Mouse (Mus musculus) gastrocnemius, postnatal 36 days (tissue): ENCODE data around the gene Zfp346. TPM values are rescaled to one million over a fixed set of nuclear protein-coding genes. Genes with fewer than 3 reads are reported as not detected.

Experiments
- DNase-seq, 2 experiments: peaks; one replicate each; pipeline ENCODE4 v3.0.0; 2022
- intact Hi-C: fragments of 180-260 bp; cut with DNase I; formaldehyde crosslinking; loops from one replicate; pipeline ENCODE4 v1.15.1; 2025
- total RNA-seq, 2 experiments: library from RNA; stranded (reverse); gene quantifications; 2 replicates each; pipeline ENCODE4 v1.2.3; 2021

The Zfp346 gene
- total RNA-seq, 2 experiments from 2014 or later = 10.1 to 11.8 TPM

DNA sequence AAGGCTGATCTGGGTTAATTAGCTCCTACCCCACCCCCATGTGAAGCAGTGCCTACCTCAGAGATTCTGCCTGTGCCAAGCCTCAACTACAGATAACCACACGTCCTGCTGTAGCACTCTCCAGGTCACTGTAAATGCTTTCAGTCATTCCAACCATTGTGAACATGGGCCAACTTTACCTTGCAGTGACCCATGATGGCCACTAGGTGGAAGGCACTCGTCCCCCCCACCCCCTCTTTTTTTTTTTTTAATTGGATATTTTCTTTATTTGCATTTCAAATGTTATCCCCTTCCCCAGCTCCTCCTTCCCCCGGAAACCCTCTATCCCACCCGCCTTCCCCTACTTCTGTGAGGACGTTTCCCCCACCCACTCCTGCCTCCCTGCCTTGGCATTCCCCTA is 30.3 kb downstream of the Zfp346 start:
- DNase-seq = no peak
- intact Hi-C loops = loop anchor here (2.0 kb wide), 1 partner anchor 43 kb away; no protein-coding TSS in a partner anchor

DNA sequence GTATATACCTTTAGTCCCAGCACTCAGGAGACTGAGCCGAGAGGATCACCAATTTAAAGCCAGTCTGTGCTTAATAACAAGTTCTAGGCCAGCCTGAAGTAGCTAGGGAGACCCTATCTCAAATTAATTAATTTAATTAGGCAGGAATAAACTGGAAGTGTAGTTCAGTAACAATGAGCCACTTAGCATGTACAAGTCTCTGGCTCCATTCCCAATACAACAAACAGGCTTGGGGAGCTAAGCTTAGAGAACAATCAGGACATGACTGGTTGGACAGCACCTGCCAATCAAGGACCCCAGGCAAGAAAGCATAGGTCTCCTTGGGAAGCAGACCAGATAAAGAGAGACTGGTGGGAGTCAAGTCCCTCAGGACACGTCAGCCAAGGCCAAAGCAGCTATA is 35.2 kb downstream of the Zfp346 start:
- no peak for DNase-seq
- intact Hi-C loops = no loop called here

- DNase-seq = no peak
- intact Hi-C loops = no loop called here
Measured at GRCm38 (mm10) chr13:55152621-55153415, 47.7 kb downstream of the Zfp346 start, which contains the start of gene Fgfr4. TSS of gene Fgfr4 (plus strand) at chr13:55152640.

DNA sequence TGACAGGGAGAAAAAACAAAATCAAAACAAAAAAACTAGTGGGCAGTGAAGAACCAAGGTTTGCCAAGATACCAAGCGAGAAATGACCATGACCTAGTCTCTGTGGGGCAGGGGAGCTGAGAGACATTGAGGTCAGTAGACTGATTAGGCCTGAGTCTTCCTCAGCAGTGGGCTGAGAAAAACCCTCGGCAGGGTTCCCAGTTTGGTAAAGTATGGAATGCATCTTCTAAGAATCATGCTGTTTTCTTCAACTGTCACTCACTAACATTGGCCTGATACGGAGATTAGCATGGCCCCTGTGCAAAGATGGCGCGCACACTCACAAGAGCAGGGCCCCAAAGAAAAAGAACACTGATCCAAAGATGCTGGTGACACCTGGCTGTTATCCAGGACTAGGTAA is 48.8 kb downstream of the Zfp346 start:
- DNase-seq = no peak

DNA sequence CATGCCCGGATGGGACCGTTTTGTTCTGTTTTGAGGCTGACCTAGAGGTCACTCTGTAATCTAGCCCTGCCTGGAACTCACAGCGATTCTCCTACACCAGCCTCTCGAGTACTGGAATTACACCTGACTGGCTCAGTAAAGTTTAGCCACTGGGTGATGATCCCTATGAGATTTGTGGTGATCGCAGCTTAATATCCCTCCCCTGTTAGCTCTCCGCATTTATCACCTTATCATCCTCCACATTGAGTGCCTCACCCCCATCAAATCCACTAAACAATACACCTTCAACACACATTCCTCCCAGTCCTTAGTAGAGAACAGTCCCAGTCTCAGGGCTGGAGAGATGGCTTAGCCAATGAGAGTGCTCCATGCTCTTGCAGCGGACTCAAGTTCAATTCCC is 57.3 kb downstream of the Zfp346 start:
- intact Hi-C loops = no loop called here
- DNase-seq = no peak

More for the DNA sequence above, 48.8 kb downstream of the Zfp346 start:
- intact Hi-C loops = no loop called here

GRCm38 (mm10) chr13:55163553-55163952 is 58.4 kb downstream of the Zfp346 start:
- intact Hi-C loops = no loop called here
- no peak for DNase-seq

- DNase-seq = no peak
- intact Hi-C loops = loop anchor here (5.0 kb wide), 1 partner anchor 59 kb away; the partner anchor contains the start of gene Zfp346
Measured at GRCm38 (mm10) chr13:55165831-55166339, 60.8 kb downstream of the Zfp346 start.

GRCm38 (mm10) chr13:55166806-55167725 is 62.0 kb downstream of the Zfp346 start:
- intact Hi-C loops = loop anchor here (5.0 kb wide), 1 partner anchor 60 kb away; the partner anchor contains the start of gene Zfp346
- DNase-seq = no peak

- intact Hi-C loops = loop anchor here (5.0 kb wide), 1 partner anchor 60 kb away; the partner anchor contains the start of gene Zfp346
Measured at GRCm38 (mm10) chr13:55167798-55168197, 62.7 kb downstream of the Zfp346 start.

GRCm38 (mm10) chr13:55168255-55168654 is 63.1 kb downstream of the Zfp346 start:
- intact Hi-C loops = loop anchor here (5.0 kb wide), 1 partner anchor 61 kb away; the partner anchor contains the start of gene Zfp346
- DNase-seq = no peak

More at GRCm38 (mm10) chr13:55167798-55168197, 62.7 kb downstream of the Zfp346 start:
- DNase-seq = no peak

DNA sequence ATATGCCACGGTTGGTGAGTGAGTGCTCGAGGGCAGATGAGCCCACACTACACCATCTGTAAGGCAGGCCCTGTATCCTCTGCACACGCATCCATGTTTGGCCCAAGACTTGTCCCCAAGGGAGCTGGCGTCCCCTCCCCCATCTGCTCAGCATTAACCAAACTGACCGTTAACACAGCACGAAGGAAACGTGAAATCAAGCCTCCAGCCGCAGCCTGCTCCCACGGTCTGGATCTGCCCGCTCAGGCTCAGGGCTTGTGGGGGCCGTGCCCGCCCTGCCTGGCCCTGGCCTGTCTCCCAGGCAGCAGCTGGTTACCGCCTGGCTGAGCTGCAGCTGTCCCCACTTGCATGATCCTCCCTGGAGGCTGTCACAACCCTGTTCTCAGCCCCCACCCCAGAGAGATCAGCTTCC is 63.9 kb downstream of the Zfp346 start:
- DNase-seq = peak; percentile 63 to 68
- intact Hi-C loops = loop anchor here (5.0 kb wide), 1 partner anchor 62 kb away; the partner anchor contains the start of gene Zfp346

- DNase-seq = peak; percentile 58 to 68
- intact Hi-C loops = no loop called here
Measured at GRCm38 (mm10) chr13:55171517-55172335, 66.6 kb downstream of the Zfp346 start.

- no peak for DNase-seq
- intact Hi-C loops = no loop called here
Measured at GRCm38 (mm10) chr13:55172336-55172770, 67.2 kb downstream of the Zfp346 start.

GRCm38 (mm10) chr13:55174347-55174746 is 69.2 kb downstream of the Zfp346 start:
- intact Hi-C loops = no loop called here
- DNase-seq = no peak

GRCm38 (mm10) chr13:55176265-55176664 is 71.2 kb downstream of the Zfp346 start:
- no peak for DNase-seq
- intact Hi-C loops = loop anchor here (5.0 kb wide), 1 partner anchor 379 kb away; no protein-coding TSS in a partner anchor

DNA sequence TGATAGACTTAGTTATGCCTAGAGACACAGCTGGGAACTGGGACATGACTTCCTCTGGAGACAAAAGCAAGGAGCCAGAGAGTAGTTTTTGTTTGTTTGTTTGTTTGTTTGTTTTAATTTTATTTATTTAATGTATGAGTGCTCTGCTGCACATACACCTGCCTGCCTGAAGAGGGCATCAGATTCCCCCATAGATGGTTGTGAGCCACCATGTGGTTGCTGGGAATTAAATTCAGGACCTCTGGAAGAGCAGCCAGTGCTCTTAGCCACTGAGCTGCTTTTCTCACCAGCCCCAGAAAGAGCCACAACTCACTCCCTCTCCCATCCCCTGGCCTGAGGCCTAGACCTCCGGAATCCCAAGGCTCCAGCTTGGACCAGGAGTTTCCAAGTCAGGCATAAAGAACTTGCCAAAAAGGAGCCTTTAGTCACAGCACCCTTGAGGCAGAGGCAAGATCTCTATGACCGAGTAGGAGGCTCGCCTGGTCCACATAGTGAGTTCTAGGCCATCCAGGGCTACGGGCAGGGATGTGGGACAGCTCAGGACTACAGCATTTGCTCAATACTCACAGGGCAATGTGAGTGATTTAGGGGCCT is 72.9 kb downstream of the Zfp346 start:
- intact Hi-C loops = loop anchor here (2.0 to 5.0 kb wide), 2 partner anchors 43 to 381 kb away; no protein-coding TSS in a partner anchor
- DNase-seq = peak in 1 of 2 experiments; percentile 60

GRCm38 (mm10) chr13:55178556-55178955 is 73.4 kb downstream of the Zfp346 start:
- DNase-seq = peak; percentile 45 to 67
- intact Hi-C loops = loop anchor here (2.0 to 5.0 kb wide), 2 partner anchors 44 to 381 kb away; no protein-coding TSS in a partner anchor

DNA sequence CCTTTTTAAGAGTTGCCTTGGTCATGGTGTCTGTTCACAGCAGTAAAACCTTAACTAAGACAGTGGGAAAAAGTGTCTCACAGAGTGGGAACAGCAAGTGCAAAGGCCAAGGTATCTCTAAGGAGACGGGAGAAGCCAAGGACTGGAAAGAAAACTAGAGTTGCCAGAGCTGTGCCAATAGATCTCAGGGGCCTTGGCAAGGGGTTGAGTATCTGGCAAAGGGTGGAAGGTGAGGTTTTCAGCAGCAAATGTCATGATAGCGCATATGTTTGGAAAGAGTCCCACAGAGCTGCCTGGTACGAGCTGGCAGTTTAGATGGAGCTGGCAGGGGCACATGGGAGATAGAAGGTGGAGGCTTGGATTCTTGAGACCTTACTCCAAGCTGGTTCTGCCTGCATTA is 74.5 kb downstream of the Zfp346 start:
- intact Hi-C loops = loop anchor here (2.0 to 5.0 kb wide), 2 partner anchors 45 to 382 kb away; no protein-coding TSS in a partner anchor
- DNase-seq = no peak

DNA sequence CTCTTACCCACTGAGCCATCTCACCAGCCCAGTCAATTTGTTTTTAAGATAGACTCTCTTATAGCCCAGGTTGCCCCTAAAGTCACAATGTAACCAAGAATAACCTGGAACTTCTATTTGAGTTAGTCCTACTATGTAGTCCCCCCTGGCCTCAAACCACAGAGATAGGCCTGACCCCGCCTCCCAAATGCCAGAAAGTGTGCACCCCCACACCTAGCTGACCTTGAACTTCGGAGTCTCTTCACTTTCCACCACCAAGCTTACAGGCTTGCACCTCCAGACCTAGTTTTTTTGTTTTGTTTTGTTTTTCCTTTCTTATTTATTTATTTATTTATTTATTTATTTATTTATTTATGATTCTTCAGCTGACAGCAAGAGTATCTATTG is 76.7 kb downstream of the Zfp346 start:
- no peak for DNase-seq
- intact Hi-C loops = no loop called here
